Mouse (Mus musculus): Measurements from ENCODE around the gene Cdx2. TPM values are rescaled to one million over a fixed set of nuclear protein-coding genes. Genes with fewer than 3 reads are reported as not detected.

Cdx2 gene
- polyA plus RNA-seq, 1 experiment from 2014 or later, result not detected

DNA sequence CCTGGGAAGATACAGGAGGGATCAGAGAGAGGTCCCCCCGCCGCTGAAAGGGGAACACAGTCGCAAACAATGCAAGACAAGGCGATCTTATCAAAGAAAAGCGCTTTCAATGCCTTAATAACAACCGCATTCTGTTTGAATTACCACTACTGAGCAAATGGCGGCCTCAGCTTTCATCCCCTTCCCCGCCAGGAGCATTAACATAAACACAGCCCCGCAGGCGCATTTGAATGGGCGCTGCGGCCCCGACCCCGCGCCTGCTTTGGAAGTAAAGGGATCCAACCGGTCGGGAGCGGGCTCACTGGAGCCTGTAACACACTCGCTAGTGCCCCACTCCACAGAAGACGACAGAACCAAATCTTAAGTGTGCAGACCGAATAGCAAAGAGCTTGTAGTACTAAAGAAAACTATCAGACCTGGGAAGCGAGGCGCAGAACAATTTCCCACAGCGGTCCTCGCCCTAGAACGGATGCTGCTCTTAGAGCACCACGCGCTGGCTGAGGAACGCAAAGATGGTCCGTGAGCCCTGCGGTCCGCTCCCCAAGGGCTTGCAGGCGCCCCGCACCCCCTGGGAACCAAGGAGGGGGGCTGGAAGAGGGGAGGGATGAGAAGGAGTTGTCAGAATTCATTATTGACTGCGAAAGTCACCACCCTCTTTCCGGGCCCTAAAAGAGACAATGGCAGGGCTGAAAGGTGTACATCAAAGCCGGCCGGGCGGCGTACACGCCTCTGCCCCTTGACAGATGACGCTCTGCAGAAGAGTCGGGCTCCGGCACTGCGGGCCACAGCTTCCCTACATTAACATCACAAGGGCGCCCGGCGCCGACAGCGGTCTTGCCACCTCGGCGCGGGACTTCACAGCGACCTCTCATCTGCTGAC, 2.6 kb downstream of the Cdx2 start:
- peaks cover 99% of the 10 kb centered on the region for H3K27me3 ChIP-seq (ENCODE audit: insufficient read depth, low read length)
- no peak overlapping the region for H3K4me2 ChIP-seq (ENCODE audit: low read depth, low read length)
- no peak overlapping the region for H3K4me3 ChIP-seq (ENCODE audit: low read depth, low read length)
- no peaks in the 10 kb centered on the region for H3K9me3 ChIP-seq (ENCODE audit: low read length)
- no peak overlapping the region for H3K27ac ChIP-seq (ENCODE audit: low read depth)
- no peak overlapping the region for H3K9ac ChIP-seq (replicated peaks)
- H3K36me3 ChIP-seq (replicated peaks; ENCODE audit: insufficient read depth, low read length), result no peaks in the 10 kb centered on the region
- 2% methylated on average over 54 of the region's 54 CpGs for WGBS (ENCODE audit: insufficient replicate concordance)
- ATAC-seq (no peak), DNase-seq (peak; percentile 12)
- no peak for TF ChIP-seq EP300 (IDR thresholded peaks at IDR 0.05; ENCODE audit: low read depth)
- TF ChIP-seq CTCF (IDR thresholded peaks at IDR 0.05; ENCODE audit: low read depth), result no peak
- H3K4me1 ChIP-seq (ENCODE audit: insufficient read depth), result peaks cover 17% of the 10 kb centered on the region

DNA sequence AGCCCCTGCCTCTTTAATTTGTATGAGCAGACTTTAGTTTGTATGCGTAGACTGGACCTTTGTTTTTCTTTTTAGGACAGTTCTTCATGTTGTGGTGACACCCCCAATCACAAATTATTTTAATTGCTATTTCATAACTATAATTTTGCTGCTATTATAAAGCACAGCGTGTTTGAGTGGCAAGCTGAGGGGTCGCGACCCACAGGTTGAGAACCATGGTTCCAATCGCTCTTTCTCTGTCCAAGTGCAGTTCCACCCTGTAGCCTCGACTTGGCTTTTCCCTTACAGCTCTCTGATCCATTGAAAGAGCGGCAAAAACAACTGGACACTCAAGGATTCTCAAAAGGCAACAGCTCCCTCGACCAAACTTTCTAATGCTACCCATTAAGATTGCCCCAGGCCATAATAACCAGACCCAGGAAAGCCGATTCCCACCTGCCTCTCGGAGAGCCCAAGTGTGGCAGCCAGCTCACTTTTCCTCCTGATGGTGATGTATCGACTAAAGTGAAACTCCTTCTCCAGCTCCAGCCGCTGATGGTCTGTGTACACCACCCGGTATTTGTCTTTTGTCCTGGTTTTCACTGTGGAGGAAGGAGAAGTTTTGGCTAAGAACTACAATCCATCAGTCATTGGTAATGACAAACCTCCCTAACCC, 4.2 kb downstream of the Cdx2 start:
- Histone ChIP-seq H3K27ac (ENCODE audit: low read depth) (no peak overlapping the region), H3K9ac (replicated peaks) (no peak overlapping the region), H3K4me3 (ENCODE audit: low read depth, low read length) (no peak overlapping the region), H3K27me3 (ENCODE audit: insufficient read depth, low read length) (peaks cover 97% of the 10 kb centered on the region), H3K4me2 (ENCODE audit: low read depth, low read length) (no peak overlapping the region), H3K9me3 (ENCODE audit: low read length) (no peaks in the 10 kb centered on the region), H3K36me3 (replicated peaks; ENCODE audit: insufficient read depth, low read length) (no peaks in the 10 kb centered on the region), H3K4me1 (ENCODE audit: insufficient read depth) (peaks cover 17% of the 10 kb centered on the region)
- TF ChIP-seq CTCF (IDR thresholded peaks at IDR 0.05; ENCODE audit: low read depth) (no peak), EP300 (IDR thresholded peaks at IDR 0.05; ENCODE audit: low read depth) (no peak)
- ATAC-seq, result no peak
- peak; percentile 12 for DNase-seq
- WGBS (ENCODE audit: insufficient replicate concordance), result 10% methylated on average over 13 of the region's 13 CpGs

DNA sequence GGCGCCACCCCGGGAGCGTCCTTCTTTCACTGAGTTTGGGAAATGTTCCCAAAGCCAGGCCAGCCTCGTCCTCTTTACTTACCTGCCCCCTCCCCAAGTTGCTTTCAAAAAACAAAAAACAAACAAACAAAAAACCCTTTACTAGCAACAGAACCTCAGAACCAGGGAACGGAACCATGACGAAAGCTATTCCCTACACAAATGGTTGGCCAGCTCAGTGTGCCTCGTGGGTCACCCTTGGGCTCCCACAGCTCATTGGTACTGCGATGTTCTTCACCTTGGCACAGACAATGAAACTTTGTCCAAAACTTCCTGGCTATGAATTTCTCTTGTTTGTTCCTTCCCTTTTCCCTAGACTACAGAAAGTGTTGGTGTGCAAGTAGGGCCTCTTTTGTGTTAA, 4.9 kb downstream of the Cdx2 start:
- H3K36me3 ChIP-seq (replicated peaks; ENCODE audit: insufficient read depth, low read length), result no peaks in the 10 kb centered on the region
- peaks cover 92% of the 10 kb centered on the region for H3K27me3 ChIP-seq (ENCODE audit: insufficient read depth, low read length)
- TF ChIP-seq CTCF (IDR thresholded peaks at IDR 0.05; ENCODE audit: low read depth), result no peak
- no peak for TF ChIP-seq EP300 (IDR thresholded peaks at IDR 0.05; ENCODE audit: low read depth)
- H3K27ac ChIP-seq (ENCODE audit: low read depth), result no peak overlapping the region
- H3K4me2 ChIP-seq (ENCODE audit: low read depth, low read length), result no peak overlapping the region
- H3K4me1 ChIP-seq (ENCODE audit: insufficient read depth), result peaks cover 15% of the 10 kb centered on the region
- DNase-seq (no peak), ATAC-seq (no peak)
- WGBS (ENCODE audit: insufficient replicate concordance), result 14% methylated on average over 8 of the region's 8 CpGs
- no peaks in the 10 kb centered on the region for H3K9me3 ChIP-seq (ENCODE audit: low read length)
- no peak overlapping the region for H3K9ac ChIP-seq (replicated peaks)
- H3K4me3 ChIP-seq (ENCODE audit: low read depth, low read length), result no peak overlapping the region

DNA sequence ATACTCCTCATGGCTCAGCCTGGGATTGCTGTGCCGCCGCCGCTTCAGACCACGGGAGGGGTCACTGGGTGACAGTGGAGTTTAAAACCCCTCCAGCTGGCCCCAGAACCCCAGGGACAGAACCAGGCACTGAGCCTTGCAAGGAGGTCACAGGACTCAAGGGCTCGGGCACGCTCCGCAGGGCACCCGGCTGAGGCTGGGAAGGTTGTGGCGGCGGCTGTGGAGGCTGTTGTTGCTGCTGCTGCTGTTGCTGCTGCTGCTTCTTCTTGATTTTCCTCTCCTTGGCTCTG, 5.3 kb downstream of the Cdx2 start:
- no peaks in the 10 kb centered on the region for H3K36me3 ChIP-seq (replicated peaks; ENCODE audit: insufficient read depth, low read length)
- TF ChIP-seq CTCF (IDR thresholded peaks at IDR 0.05; ENCODE audit: low read depth) (no peak), EP300 (IDR thresholded peaks at IDR 0.05; ENCODE audit: low read depth) (no peak)
- no peak overlapping the region for H3K27ac ChIP-seq (ENCODE audit: low read depth)
- ATAC-seq, result no peak
- peak; percentile 16 for DNase-seq
- H3K9ac ChIP-seq (replicated peaks), result no peak overlapping the region
- peaks cover 15% of the 10 kb centered on the region for H3K4me1 ChIP-seq (ENCODE audit: insufficient read depth)
- 5% methylated on average over 10 of the region's 10 CpGs for WGBS (ENCODE audit: insufficient replicate concordance)
- H3K9me3 ChIP-seq (ENCODE audit: low read length), result no peaks in the 10 kb centered on the region
- H3K4me3 ChIP-seq (ENCODE audit: low read depth, low read length), result no peak overlapping the region
- no peak overlapping the region for H3K4me2 ChIP-seq (ENCODE audit: low read depth, low read length)
- peaks cover 88% of the 10 kb centered on the region for H3K27me3 ChIP-seq (ENCODE audit: insufficient read depth, low read length)

DNA sequence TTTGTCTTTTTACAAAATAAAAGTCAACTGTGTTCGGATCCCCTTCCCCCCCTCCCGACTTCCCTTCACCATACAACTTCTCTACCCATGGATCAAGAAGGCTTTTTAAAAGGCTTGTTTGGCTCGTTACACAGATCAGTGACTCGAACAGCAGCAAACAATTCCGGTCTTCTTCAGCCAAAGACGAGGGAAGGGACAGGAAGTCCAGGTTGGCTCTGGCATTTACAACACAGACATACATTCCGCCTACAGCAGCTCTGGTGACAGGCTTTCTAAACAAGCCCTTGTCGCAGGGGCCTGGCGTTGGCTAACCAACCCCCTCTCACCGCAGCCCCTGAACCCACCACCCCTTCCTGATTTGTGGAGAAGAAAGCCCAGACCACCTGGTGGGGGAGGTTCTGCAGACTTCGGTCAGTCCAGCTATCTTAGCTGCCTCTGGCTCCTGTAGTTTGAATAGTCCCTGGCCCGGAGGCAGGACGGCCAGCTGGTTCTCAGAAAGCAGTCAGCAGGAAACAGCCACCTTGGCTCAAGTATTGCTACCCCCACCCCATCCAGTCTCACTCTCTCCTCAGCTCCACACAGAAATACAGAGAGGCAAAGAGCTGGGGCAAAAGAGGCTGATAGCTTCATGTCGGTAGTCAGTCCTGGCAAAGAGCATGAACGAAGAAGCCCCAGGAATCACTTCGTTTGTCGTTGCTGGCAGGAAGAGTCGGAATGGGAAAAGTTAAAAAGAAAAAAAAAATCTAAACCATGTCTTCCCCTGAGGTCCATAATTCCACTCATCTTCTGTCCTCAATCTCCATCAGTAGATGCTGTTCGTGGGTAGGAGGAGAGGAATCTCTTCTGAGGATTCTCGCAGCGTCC, 5.9 kb downstream of the Cdx2 start:
- ATAC-seq, result no peak
- H3K4me1 ChIP-seq (ENCODE audit: insufficient read depth), result peaks cover 15% of the 10 kb centered on the region
- no peak overlapping the region for H3K9ac ChIP-seq (replicated peaks)
- peaks cover 82% of the 10 kb centered on the region for H3K27me3 ChIP-seq (ENCODE audit: insufficient read depth, low read length)
- H3K36me3 ChIP-seq (replicated peaks; ENCODE audit: insufficient read depth, low read length), result no peaks in the 10 kb centered on the region
- peak; percentile 14 for DNase-seq
- H3K27ac ChIP-seq (ENCODE audit: low read depth), result no peak overlapping the region
- TF ChIP-seq EP300 (IDR thresholded peaks at IDR 0.05; ENCODE audit: low read depth), result no peak
- TF ChIP-seq CTCF (IDR thresholded peaks at IDR 0.05; ENCODE audit: low read depth), result no peak
- WGBS (ENCODE audit: insufficient replicate concordance), result 4% methylated on average over 21 of the region's 21 CpGs
- H3K4me2 ChIP-seq (ENCODE audit: low read depth, low read length), result peak overlapping the region; percentile 32; the same call in 1 of the 2 replicates
- no peak overlapping the region for H3K4me3 ChIP-seq (ENCODE audit: low read depth, low read length)
- H3K9me3 ChIP-seq (ENCODE audit: low read length), result no peaks in the 10 kb centered on the region

DNA sequence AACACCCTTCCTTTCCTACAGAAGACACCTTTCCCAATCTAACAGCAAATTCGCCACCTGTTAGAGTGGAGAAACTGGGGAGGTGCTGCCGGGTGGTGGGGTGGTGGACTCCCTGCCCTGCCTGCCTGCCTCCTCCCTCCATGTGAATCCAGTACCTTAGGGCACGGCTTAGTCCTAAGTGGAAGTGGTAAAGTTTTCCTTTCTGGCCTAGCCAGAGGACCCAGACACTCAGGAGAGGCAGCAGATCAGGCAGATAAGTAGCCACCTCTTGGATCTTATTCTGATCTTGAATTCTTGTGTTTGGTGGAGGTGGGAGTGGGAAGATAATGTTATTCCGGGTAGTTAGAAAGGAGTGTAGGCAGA, 7.1 kb downstream of the Cdx2 start:
- WGBS (ENCODE audit: insufficient replicate concordance), result 8% methylated on average over 4 of the region's 4 CpGs
- H3K4me3 ChIP-seq (ENCODE audit: low read depth, low read length), result peak overlapping the region; percentile 33

More for the DNA sequence above, 7.1 kb downstream of the Cdx2 start:
- ATAC-seq (peak; percentile 20), DNase-seq (no peak)
- Histone ChIP-seq H3K9me3 (ENCODE audit: low read length) (no peaks in the 10 kb centered on the region), H3K36me3 (replicated peaks; ENCODE audit: insufficient read depth, low read length) (no peaks in the 10 kb centered on the region), H3K27ac (ENCODE audit: low read depth) (no peak overlapping the region), H3K4me2 (ENCODE audit: low read depth, low read length) (peak overlapping the region; percentile 74), H3K27me3 (ENCODE audit: insufficient read depth, low read length) (peaks cover 71% of the 10 kb centered on the region), H3K4me1 (ENCODE audit: insufficient read depth) (peaks cover 15% of the 10 kb centered on the region), H3K9ac (replicated peaks) (no peak overlapping the region)
- no peak for TF ChIP-seq CTCF (IDR thresholded peaks at IDR 0.05; ENCODE audit: low read depth)
- TF ChIP-seq EP300 (IDR thresholded peaks at IDR 0.05; ENCODE audit: low read depth), result no peak
